Mouse (Mus musculus): ENCODE measurements around the gene Selenoo. TPM values are rescaled to one million over a fixed set of nuclear protein-coding genes. Genes with fewer than 3 reads are reported as not detected.

Gene Selenoo
- total RNA-seq (2017) = 13.1 to 23.8 TPM (median 16.3 TPM) in 3 replicates

GRCm38 (mm10) chr15:89088607-89089247 is at the start of gene Selenoo:
Gene Selenoo (plus strand): TSS chr15:89089084.
- ATAC-seq (replicated peaks; ENCODE audit: insufficient number of reproducible peaks, low FRiP score, low TSS enrichment, poor library complexity, severe bottlenecking) = peak; percentile 83

DNA sequence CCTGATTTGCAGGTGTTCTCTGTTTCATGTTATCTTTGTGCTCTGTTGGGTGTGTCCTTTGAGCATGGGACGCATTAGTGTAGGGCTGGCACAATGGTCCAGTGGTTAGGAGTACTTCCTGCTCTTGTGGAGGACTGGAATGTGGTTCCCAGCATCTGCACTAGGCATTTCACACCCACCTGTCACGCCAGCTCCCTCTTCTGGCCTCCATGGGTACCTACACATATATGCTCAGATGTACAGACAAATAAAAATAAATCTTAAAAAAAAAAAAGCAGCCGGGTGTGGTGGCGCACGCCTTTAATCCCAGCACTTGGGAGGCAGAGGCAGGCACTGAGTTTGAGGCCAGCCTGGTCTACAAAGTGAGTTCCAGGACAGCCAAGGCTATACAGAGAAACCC is 44.5 kb upstream of the Selenoo start:
- no peak for ATAC-seq (replicated peaks; ENCODE audit: insufficient number of reproducible peaks, low FRiP score, low TSS enrichment, poor library complexity, severe bottlenecking)

- ATAC-seq (replicated peaks; ENCODE audit: insufficient number of reproducible peaks, low FRiP score, low TSS enrichment, poor library complexity, severe bottlenecking) = no peak
Observed at GRCm38 (mm10) chr15:89046356-89046755, 42.5 kb upstream of the Selenoo start.

DNA sequence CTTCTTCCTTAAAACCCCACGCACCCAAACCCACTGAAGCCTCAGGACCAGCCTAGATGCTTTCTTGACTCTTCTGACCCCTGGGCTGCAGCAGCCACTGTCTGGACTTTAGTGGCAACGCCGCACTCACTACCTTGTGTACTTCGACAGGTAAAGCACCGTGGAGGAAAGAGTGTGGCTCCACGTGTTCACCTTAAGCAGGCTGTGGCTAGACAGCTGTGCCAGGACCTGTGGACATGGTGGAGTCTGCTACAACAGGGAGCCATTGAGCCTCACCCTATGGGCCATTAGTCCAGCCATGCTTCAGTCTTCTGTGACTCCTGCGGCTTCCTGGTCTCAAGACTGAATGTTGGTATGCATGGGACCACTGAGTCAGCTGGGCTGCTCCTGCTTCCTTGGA is 34.2 kb upstream of the Selenoo start:
- ATAC-seq (replicated peaks; ENCODE audit: insufficient number of reproducible peaks, low FRiP score, low TSS enrichment, poor library complexity, severe bottlenecking) = no peak

GRCm38 (mm10) chr15:89058736-89059135 is 30.1 kb upstream of the Selenoo start:
- ATAC-seq (replicated peaks; ENCODE audit: insufficient number of reproducible peaks, low FRiP score, low TSS enrichment, poor library complexity, severe bottlenecking) = no peak

DNA sequence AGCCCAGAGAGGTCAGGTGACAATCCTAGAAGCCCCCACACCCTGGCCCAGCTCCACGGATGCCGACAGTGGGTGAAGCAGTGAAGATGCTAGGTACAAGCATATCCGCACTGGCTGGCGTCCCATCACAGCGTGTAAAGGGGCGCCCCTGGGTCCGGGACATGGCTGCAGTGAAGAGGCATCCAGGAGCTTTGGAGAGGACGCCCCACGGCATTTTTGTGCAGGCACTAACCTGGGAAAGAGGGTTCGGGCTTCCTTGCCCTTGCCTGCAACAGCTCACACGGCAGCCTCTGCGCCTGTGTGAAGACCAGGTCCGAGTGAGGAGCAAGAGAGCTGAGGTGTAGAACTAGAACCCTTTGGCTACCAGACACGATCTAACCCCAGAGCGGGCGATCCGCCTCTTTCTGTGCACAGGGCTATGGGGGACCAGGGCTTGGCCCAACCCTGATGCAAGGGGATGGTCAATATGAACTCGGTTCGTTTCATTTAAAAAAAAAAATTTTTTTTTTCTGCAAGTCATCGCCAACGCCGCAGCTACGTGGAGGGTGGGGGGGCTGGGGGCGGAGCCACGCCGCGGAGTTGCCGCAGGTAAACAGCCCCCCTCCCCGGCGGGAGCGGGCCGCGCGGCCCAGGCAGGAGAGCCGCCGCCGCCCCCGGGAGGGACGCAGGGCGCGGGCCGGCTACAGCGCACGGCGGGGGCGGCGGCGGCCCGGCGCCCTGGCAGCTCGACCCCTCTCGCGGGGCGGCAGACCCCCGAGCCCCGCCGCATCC is 29.5 kb upstream of the Selenoo start, which contains the start of gene Panx2:
Gene Panx2, plus strand, starts transcription at position 574 of the 771 bp plus-strand sequence.
- ATAC-seq (replicated peaks; ENCODE audit: insufficient number of reproducible peaks, low FRiP score, low TSS enrichment, poor library complexity, severe bottlenecking) = no peak

DNA sequence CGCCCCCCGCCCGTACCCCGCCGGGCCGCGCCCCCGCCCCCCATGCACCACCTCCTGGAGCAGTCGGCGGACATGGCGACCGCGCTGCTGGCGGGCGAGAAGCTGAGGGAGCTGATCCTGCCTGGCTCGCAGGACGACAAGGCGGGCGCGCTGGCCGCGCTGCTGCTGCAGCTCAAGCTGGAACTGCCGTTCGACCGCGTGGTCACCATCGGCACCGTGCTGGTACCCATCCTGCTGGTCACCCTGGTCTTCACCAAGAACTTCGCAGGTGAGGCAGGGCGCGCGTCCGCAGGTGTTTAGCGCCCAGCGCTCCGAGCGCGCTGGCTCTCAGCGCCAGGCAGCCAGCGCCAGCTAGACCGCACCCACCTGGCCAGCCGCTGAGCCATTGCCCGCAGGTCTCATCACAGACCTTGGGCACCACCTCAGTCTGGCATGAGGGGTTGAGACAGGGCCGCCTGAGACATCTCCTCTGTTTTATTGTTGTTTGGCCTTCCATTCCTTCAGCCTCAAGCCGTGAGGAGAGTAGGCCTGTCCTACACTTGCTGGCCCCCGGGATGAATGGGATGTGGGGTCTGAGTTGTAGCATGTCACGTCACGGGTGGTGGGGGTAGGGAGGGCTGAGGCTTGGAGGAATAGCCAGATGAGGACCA is 28.7 kb upstream of the Selenoo start:
- ATAC-seq (replicated peaks; ENCODE audit: insufficient number of reproducible peaks, low FRiP score, low TSS enrichment, poor library complexity, severe bottlenecking) = no peak

DNA sequence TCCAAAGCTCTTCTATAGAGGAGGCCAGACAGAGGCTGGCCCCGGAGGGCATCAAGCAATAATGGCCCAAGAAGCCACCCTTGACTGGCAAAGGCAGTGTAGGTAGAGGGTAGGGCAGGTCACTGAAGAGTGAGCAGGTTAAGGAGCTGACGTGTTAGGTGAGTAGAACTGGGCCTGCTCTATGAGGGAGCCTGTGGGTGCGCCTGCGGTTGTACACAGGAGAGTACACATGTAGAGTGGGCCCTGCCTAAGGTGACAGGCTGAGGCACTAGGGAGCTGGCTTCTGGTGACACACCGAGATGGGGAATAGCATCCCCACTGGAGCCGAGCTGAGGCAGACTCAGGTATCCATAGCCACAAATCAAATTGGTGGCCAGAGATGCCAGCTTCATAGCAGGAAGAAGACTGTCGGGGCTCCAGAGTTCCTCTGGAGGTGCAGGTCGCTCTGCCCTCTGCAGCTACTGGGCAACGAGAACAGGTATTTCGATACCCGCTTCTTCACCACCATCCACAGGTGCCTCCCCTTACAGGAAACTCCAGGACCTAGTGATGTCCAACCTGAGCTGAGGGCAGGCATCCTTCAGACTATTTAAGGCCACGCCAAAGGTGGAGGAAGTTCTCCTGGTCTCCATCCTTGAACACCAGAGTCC is 27.9 kb upstream of the Selenoo start:
- ATAC-seq (replicated peaks; ENCODE audit: insufficient number of reproducible peaks, low FRiP score, low TSS enrichment, poor library complexity, severe bottlenecking) = 0 out of 2 replicates have a peak, but pooled peaks have one; percentile 12

DNA sequence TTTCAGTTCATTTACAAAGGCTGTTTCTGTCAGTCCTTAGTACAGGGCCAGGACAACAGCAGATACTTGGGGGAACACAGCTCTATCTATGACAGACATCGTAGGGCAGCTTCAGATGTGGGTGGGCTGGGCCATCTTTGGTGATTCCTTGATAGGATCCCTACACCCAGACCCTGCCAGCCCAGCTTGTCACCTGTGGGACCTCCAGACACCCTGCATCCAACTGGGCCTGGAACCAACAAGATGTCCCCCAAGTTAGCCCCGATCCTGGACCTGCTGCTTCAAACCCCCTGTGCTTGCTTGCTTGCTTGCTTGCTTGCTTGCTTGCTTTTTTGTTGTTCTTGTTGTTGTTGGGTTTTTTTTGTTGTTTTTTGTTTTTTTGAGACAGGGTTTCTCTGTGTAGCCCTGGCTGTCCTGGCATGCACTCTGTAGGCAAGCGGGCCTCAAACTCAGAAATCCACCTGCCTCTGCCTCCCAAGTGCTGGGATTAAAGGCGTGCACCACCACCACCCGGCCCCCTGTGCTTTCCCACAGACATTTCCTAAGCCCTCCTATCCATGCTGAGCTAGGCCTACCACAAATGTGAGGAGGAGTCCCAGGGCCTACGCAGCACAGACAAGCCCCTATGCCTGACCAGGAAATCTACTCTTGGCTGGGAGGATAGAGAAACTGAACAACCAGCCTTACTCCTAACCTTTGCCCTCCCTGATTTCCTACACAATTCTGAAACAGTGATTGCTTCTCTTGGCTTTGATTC is 26.9 kb upstream of the Selenoo start:
- ATAC-seq (replicated peaks; ENCODE audit: insufficient number of reproducible peaks, low FRiP score, low TSS enrichment, poor library complexity, severe bottlenecking) = no peak

DNA sequence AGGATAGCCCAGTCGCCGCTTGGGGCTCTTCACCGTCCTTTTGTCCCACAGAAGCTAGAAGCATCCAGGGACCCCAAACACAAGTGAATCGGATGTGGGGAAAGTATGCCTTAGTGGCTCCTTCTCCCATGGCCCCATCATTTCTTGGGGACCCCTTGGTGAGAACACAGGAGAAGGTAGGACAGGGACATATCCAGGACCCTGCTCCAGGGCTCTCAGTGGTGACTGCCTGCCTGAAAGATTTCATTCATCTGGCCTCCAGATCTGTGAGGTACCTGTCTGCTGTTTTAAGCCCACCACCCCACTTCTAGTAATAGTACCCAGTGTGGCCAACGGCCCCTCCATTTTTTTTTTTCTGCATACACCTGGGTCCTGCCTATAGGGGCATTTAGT is 26.4 kb upstream of the Selenoo start:
- ATAC-seq (replicated peaks; ENCODE audit: insufficient number of reproducible peaks, low FRiP score, low TSS enrichment, poor library complexity, severe bottlenecking) = no peak

DNA sequence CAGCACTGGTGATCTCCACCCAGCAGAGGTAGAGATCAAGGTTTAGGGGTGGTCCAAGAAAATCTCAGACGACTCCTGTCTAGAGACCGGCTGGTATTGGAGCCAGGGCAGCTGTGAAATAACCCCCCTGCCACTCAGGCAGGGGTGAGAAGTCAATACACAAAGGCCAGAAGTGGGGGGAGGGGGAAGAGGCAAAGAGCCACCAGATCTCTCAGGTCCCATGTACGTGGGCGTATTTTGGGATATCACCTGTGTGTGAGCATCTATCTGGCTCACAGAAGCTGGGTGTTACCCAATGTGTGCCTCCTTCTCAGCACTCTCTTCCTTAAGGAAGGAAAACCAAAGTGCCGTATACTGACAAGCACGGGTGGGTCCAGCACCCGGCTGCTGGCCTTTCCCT is 25.9 kb upstream of the Selenoo start:
- ATAC-seq (replicated peaks; ENCODE audit: insufficient number of reproducible peaks, low FRiP score, low TSS enrichment, poor library complexity, severe bottlenecking) = no peak

DNA sequence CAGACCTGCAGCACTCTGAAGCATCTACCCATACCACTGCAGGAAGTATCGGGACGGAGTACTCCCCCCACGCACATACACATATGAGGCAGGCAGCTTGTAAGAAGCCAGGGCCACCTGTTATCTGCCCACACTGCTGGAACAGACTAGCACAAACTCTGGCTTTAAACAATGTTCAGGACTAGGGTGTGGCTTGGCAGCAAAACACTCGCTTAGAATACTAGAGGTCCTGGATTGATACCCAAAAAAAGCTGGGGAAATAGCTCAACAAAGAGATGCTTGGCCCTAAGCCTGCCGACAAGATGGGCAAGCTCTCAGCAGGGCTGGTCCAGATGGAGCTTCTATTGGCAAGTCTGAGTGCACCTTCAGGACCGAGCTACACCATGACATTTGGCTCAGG is 25.3 kb upstream of the Selenoo start:
- no peak for ATAC-seq (replicated peaks; ENCODE audit: insufficient number of reproducible peaks, low FRiP score, low TSS enrichment, poor library complexity, severe bottlenecking)

GRCm38 (mm10) chr15:89064891-89065290 is 24.0 kb upstream of the Selenoo start:
- no peak for ATAC-seq (replicated peaks; ENCODE audit: insufficient number of reproducible peaks, low FRiP score, low TSS enrichment, poor library complexity, severe bottlenecking)

- ATAC-seq (replicated peaks; ENCODE audit: insufficient number of reproducible peaks, low FRiP score, low TSS enrichment, poor library complexity, severe bottlenecking) = no peak
Observed at GRCm38 (mm10) chr15:89067609-89068008, 21.3 kb upstream of the Selenoo start.

GRCm38 (mm10) chr15:89068226-89068625 is 20.7 kb upstream of the Selenoo start:
- ATAC-seq (replicated peaks; ENCODE audit: insufficient number of reproducible peaks, low FRiP score, low TSS enrichment, poor library complexity, severe bottlenecking) = no peak

- ATAC-seq (replicated peaks; ENCODE audit: insufficient number of reproducible peaks, low FRiP score, low TSS enrichment, poor library complexity, severe bottlenecking) = no peak
Observed at GRCm38 (mm10) chr15:89069336-89069840, 19.5 kb upstream of the Selenoo start.

DNA sequence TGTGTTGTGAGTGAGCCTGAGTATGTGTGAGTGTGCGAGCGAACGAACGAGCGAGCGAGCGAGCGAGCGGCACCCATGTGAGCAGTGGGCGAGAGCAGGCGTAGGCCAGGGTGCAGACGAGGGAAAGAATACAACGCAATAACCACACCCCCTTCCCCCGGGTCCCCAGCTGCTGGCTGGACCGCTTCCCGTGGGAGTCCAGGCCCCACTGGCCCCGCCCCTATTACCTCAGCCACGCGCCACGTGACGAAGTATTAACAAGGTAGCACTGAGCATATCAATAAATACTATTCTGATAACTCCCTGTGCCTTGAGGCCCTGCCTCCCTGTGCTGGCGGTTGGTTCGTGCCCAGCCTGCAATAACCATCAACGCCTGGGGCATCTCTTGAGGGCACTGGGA is 18.3 kb upstream of the Selenoo start:
- ATAC-seq (replicated peaks; ENCODE audit: insufficient number of reproducible peaks, low FRiP score, low TSS enrichment, poor library complexity, severe bottlenecking) = no peak

DNA sequence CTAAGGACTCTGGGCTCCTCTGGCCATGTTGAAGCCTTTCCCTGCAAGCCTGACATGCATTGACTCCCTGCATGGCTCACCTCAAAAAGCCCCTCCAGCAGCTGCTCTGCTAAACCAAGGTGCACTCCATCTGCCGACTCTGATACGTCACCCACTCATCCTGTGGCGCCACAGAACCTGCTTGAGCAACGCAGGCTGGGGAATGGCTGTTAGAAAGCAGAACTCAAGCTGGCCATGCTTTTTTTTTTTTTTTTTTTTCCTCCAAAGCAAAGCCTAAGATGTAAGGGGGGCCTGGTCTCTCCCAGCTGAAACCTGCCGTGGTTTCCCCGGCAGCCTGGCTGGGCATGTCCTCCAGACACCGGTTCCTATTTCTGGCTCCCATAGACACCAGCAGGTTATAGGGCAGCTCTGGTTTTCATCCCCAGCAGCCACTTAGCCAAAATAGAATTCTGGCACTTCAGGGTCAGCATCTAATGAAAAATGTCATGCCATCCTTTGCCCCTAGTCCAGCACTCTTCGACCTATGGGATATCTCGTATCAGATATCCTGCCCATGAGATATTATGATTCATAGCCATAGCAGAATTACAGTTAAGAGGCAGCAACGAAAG is 14.8 kb upstream of the Selenoo start:
- no peak for ATAC-seq (replicated peaks; ENCODE audit: insufficient number of reproducible peaks, low FRiP score, low TSS enrichment, poor library complexity, severe bottlenecking)

Data from monocyte, adult 5-6 weeks (primary cell).